Mouse (Mus musculus): ENCODE measurements at regions not wholly inside any gene's neighbourhood (a gene's known extent, or its start where the extent isn't known, plus 50 kb on each side); places are given as distances from the start of the nearest gene placed in this dataset.
A peak's percentile ranks its signal among the peaks of the same experiment; 100 is the strongest.

GRCm38 (mm10) chr2:92752794-92753193 lies 153.3 kb downstream of the Chst1 start:
- TF ChIP-seq POLR2A (IDR thresholded peaks at IDR 0.05; ENCODE audit: borderline replicate concordance, extremely low read depth, insufficient read depth, insufficient read length, poor library complexity, severe bottlenecking) (no peak), CTCF (IDR thresholded peaks at IDR 0.05; ENCODE audit: borderline replicate concordance, extremely low read depth, insufficient read depth, insufficient read length) (no peak)
- DNase-seq (ENCODE audit: low read depth): no peak

GRCm38 (mm10) chr2:92754505-92755280 lies 155.2 kb downstream of the Chst1 start:
- DNase-seq (ENCODE audit: low read depth): peak; percentile 55
- TF ChIP-seq CTCF (IDR thresholded peaks at IDR 0.05; ENCODE audit: borderline replicate concordance, extremely low read depth, insufficient read depth, insufficient read length) (no peak), POLR2A (IDR thresholded peaks at IDR 0.05; ENCODE audit: borderline replicate concordance, extremely low read depth, insufficient read depth, insufficient read length, poor library complexity, severe bottlenecking) (no peak)

- no peak for DNase-seq (ENCODE audit: low read depth)
- no peak for TF ChIP-seq CTCF (IDR thresholded peaks at IDR 0.05; ENCODE audit: borderline replicate concordance, extremely low read depth, insufficient read depth, insufficient read length)
These were observed 157.0 kb downstream of the Chst1 start for GRCm38 (mm10) chr2:92756491-92756890.

GRCm38 (mm10) chr2:92758775-92759174 lies 156.1 kb upstream of the Syt13 start:
- no peak for DNase-seq (ENCODE audit: low read depth)
- TF ChIP-seq CTCF (IDR thresholded peaks at IDR 0.05; ENCODE audit: borderline replicate concordance, extremely low read depth, insufficient read depth, insufficient read length) (no peak), POLR2A (IDR thresholded peaks at IDR 0.05; ENCODE audit: borderline replicate concordance, extremely low read depth, insufficient read depth, insufficient read length, poor library complexity, severe bottlenecking) (no peak)

- no peak for TF ChIP-seq POLR2A (IDR thresholded peaks at IDR 0.05; ENCODE audit: borderline replicate concordance, extremely low read depth, insufficient read depth, insufficient read length, poor library complexity, severe bottlenecking)
- no peak for TF ChIP-seq CTCF (IDR thresholded peaks at IDR 0.05; ENCODE audit: borderline replicate concordance, extremely low read depth, insufficient read depth, insufficient read length)
- DNase-seq (ENCODE audit: low read depth): no peak
These were observed 150.8 kb upstream of the Syt13 start for GRCm38 (mm10) chr2:92763881-92764635.

GRCm38 (mm10) chr2:92767476-92768005 lies 147.4 kb upstream of the Syt13 start:
- no peak for DNase-seq (ENCODE audit: low read depth)
- TF ChIP-seq POLR2A (IDR thresholded peaks at IDR 0.05; ENCODE audit: borderline replicate concordance, extremely low read depth, insufficient read depth, insufficient read length, poor library complexity, severe bottlenecking) (no peak), CTCF (IDR thresholded peaks at IDR 0.05; ENCODE audit: borderline replicate concordance, extremely low read depth, insufficient read depth, insufficient read length) (no peak)

- peak; percentile 44 for DNase-seq (ENCODE audit: low read depth)
- TF ChIP-seq POLR2A (IDR thresholded peaks at IDR 0.05; ENCODE audit: borderline replicate concordance, extremely low read depth, insufficient read depth, insufficient read length, poor library complexity, severe bottlenecking) (no peak), CTCF (IDR thresholded peaks at IDR 0.05; ENCODE audit: borderline replicate concordance, extremely low read depth, insufficient read depth, insufficient read length) (no peak)
These were observed 146.8 kb upstream of the Syt13 start for GRCm38 (mm10) chr2:92768088-92768487.

- DNase-seq (ENCODE audit: low read depth): no peak
- no peak for TF ChIP-seq CTCF (IDR thresholded peaks at IDR 0.05; ENCODE audit: borderline replicate concordance, extremely low read depth, insufficient read depth, insufficient read length)
- no peak for TF ChIP-seq POLR2A (IDR thresholded peaks at IDR 0.05; ENCODE audit: borderline replicate concordance, extremely low read depth, insufficient read depth, insufficient read length, poor library complexity, severe bottlenecking)
These were observed 145.8 kb upstream of the Syt13 start for GRCm38 (mm10) chr2:92769061-92769460.

- TF ChIP-seq POLR2A (IDR thresholded peaks at IDR 0.05; ENCODE audit: borderline replicate concordance, extremely low read depth, insufficient read depth, insufficient read length, poor library complexity, severe bottlenecking) (no peak), CTCF (IDR thresholded peaks at IDR 0.05; ENCODE audit: borderline replicate concordance, extremely low read depth, insufficient read depth, insufficient read length) (no peak)
- no peak for DNase-seq (ENCODE audit: low read depth)
These were observed 144.8 kb upstream of the Syt13 start for GRCm38 (mm10) chr2:92770098-92770497.

GRCm38 (mm10) chr2:92772623-92773022 lies 142.3 kb upstream of the Syt13 start:
- TF ChIP-seq POLR2A (IDR thresholded peaks at IDR 0.05; ENCODE audit: borderline replicate concordance, extremely low read depth, insufficient read depth, insufficient read length, poor library complexity, severe bottlenecking) (no peak), CTCF (IDR thresholded peaks at IDR 0.05; ENCODE audit: borderline replicate concordance, extremely low read depth, insufficient read depth, insufficient read length) (no peak)
- DNase-seq (ENCODE audit: low read depth): peak; percentile 80

- no peak for TF ChIP-seq POLR2A (IDR thresholded peaks at IDR 0.05; ENCODE audit: borderline replicate concordance, extremely low read depth, insufficient read depth, insufficient read length, poor library complexity, severe bottlenecking)
- TF ChIP-seq CTCF (IDR thresholded peaks at IDR 0.05; ENCODE audit: borderline replicate concordance, extremely low read depth, insufficient read depth, insufficient read length): no peak
- DNase-seq (ENCODE audit: low read depth): no peak
These were observed 138.4 kb upstream of the Syt13 start for GRCm38 (mm10) chr2:92776497-92776896.

Measured in brain, embryonic 14.5 days (tissue).